Mouse (Mus musculus): ENCODE data around the gene Rabac1. TPM values are rescaled to one million over a fixed set of nuclear protein-coding genes. Genes with fewer than 3 reads are reported as not detected.

Gene Rabac1
- polyA plus RNA-seq, 1 experiment from 2014 or later, result 315 TPM

DNA sequence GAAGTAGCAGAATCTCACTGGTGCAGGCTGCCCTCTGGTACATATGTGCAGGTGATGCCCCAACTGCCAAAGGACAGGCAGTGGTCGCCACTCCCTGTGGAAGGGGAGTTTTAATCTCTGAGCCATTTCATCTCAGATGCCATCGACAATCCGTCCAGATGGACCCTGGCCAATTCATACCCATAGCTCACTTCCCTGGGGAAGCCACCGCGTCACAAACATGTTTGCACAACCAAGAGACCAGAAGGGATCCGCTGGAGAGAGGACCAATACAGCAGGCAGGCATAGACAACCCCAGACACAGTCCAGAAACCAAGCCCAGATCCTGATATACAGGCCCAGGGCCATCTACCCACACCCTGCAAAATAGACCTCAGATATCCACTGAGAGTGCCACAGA is 42.1 kb downstream of the Rabac1 start:
- DNase-seq (ENCODE audit: low spot score), result no peak
- peaks cover 41% of the 10 kb centered on the region for H3K27me3 ChIP-seq (ENCODE audit: insufficient read depth, low read length)
- TF ChIP-seq CTCF (IDR thresholded peaks at IDR 0.05; ENCODE audit: low read depth), result no peak
- no peak overlapping the region for H3K9ac ChIP-seq (ENCODE audit: low read depth, low read length)
- no peak overlapping the region for H3K4me2 ChIP-seq (ENCODE audit: low read length)
- H3K9me3 ChIP-seq (replicated peaks; ENCODE audit: low read length), result no peaks in the 10 kb centered on the region
- no peak overlapping the region for H3K27ac ChIP-seq
- WGBS, result 44% methylated on average over 6 of the region's 6 CpGs
- H3K4me3 ChIP-seq (replicated peaks; ENCODE audit: low read depth, low read length), result no peak overlapping the region
- H3K36me3 ChIP-seq (ENCODE audit: insufficient read depth, low read length), result peaks cover 7% of the 10 kb centered on the region; the same call in 1 of the 2 replicates
- ATAC-seq (replicated peaks; ENCODE audit: low FRiP score, low read depth), result no peak
- H3K4me1 ChIP-seq (replicated peaks; ENCODE audit: insufficient read depth, low read length), result 0 out of 2 replicates have a peak, but pooled peaks cover 4% of the 10 kb centered on the region

Small RNAs within 50 kb of the gene (microRNA-seq; reads per million reads assigned to microRNA genes)
- gene Mir7046 (not detected), gene Mir7047 (not detected)

Other genes starting within 250 kb of the Rabac1 start
- not detected in 2 replicates for gene Gm4763, start 245.8 kb downstream of the Rabac1 start, polyA plus RNA-seq (2015; fragmentation: Nextera tagmentation; extraction: Ambion mirVana)
- 0.05 and 0.36 TPM in 2 replicates for gene Cd177, start 212.4 kb downstream of the Rabac1 start, polyA plus RNA-seq (2015; fragmentation: Nextera tagmentation; extraction: Ambion mirVana)
- 0.11 and 0.22 TPM in 2 replicates for gene Ceacam10, start 195.5 kb downstream of the Rabac1 start, polyA plus RNA-seq (2015; fragmentation: Nextera tagmentation; extraction: Ambion mirVana)
- gene Gm9844, start 110.5 kb downstream of the Rabac1 start, polyA plus RNA-seq (2015; fragmentation: Nextera tagmentation; extraction: Ambion mirVana), result 16.5 and 18.6 TPM in 2 replicates
- not detected in 2 replicates for gene Lypd4, start 102.8 kb downstream of the Rabac1 start, polyA plus RNA-seq (2015; fragmentation: Nextera tagmentation; extraction: Ambion mirVana)
- 0.12 and 0.19 TPM in 2 replicates for gene Dmrtc2, start 102.7 kb downstream of the Rabac1 start, polyA plus RNA-seq (2015; fragmentation: Nextera tagmentation; extraction: Ambion mirVana)
- 2,933 and 3,330 TPM in 2 replicates for gene Rps19, start 88.4 kb downstream of the Rabac1 start, polyA plus RNA-seq (2015; fragmentation: Nextera tagmentation; extraction: Ambion mirVana)
- gene Cd79a, start 75.4 kb downstream of the Rabac1 start, polyA plus RNA-seq (2015; fragmentation: Nextera tagmentation; extraction: Ambion mirVana), result 1.7 and 2.7 TPM in 2 replicates
- 63.6 and 66.1 TPM in 2 replicates for gene Arhgef1, start 69.8 kb downstream of the Rabac1 start, polyA plus RNA-seq (2015; fragmentation: Nextera tagmentation; extraction: Ambion mirVana)
- not detected in 2 replicates for gene Gm4881, start 28.3 kb downstream of the Rabac1 start, polyA plus RNA-seq (2015; fragmentation: Nextera tagmentation; extraction: Ambion mirVana)
- 0.32 and 0.36 TPM in 2 replicates for gene Atp1a3, start 33.2 kb upstream of the Rabac1 start, polyA plus RNA-seq (2015; fragmentation: Nextera tagmentation; extraction: Ambion mirVana)
- gene Grik5, start 99.6 kb upstream of the Rabac1 start, polyA plus RNA-seq (2015; fragmentation: Nextera tagmentation; extraction: Ambion mirVana), result 3.4 and 3.5 TPM in 2 replicates
- 23.5 and 24.9 TPM in 2 replicates for gene Zfp574, start 99.8 kb upstream of the Rabac1 start, polyA plus RNA-seq (2015; fragmentation: Nextera tagmentation; extraction: Ambion mirVana)
- gene Pou2f2, start 207.0 kb upstream of the Rabac1 start, polyA plus RNA-seq (2015; fragmentation: Nextera tagmentation; extraction: Ambion mirVana), result 0.45 and 0.59 TPM in 2 replicates
- 13.9 and 15.6 TPM in 2 replicates for gene Dedd2, start 247.9 kb upstream of the Rabac1 start, polyA plus RNA-seq (2015; fragmentation: Nextera tagmentation; extraction: Ambion mirVana)
- 1.9 and 2.1 TPM in 2 replicates for gene Zfp526, start 248.7 kb upstream of the Rabac1 start, polyA plus RNA-seq (2015; fragmentation: Nextera tagmentation; extraction: Ambion mirVana)

All from kidney, postnatal 0 days (tissue).